Mouse (Mus musculus) kidney, postnatal 0 days (tissue): ENCODE results near the gene Mogat1. TPM values are rescaled to one million over a fixed set of nuclear protein-coding genes. Genes with fewer than 3 reads are reported as not detected.
"Not testable (repeated sequence)": the region's sequence is repeated elsewhere in the genome, so short reads cannot be mapped to it uniquely, and the experiment has no call there.

Experiments used
- ATAC-seq: fragments of 200-750 bp; cut with Nextera tagmentation; replicated peaks from 2 replicates; pipeline ENCODE4 v1.8.0; 2017; ENCODE audit warnings: low read depth, moderate number of reproducible peaks, moderate TSS enrichment, moderate library complexity; ENCODE audit not compliant: low FRiP score
- DNase-seq: peaks from one replicate; pipeline ENCODE4 v3.0.0-alpha.2; 2016; ENCODE audit warnings: low spot score
- H3K27ac ChIP-seq: fragments of 300-500 bp; sonication (generic); 2 replicates; pipeline ENCODE4 v1.5.1; 2014; ENCODE audit warnings: mild to moderate bottlenecking
- H3K27me3 ChIP-seq: fragments of 300-500 bp; sonication (generic); 2 replicates; pipeline ENCODE4 v1.6.1; 2014; ENCODE audit warnings: low read length, mixed read lengths; ENCODE audit not compliant: insufficient read depth
- H3K36me3 ChIP-seq: fragments of 300-500 bp; sonication (generic); 2 replicates; pipeline ENCODE4 v1.6.1; 2014; ENCODE audit warnings: low read length, mixed read lengths; ENCODE audit not compliant: insufficient read depth
- H3K4me1 ChIP-seq: fragments of 300-500 bp; sonication (generic); replicated peaks from 2 replicates; pipeline ENCODE4 v1.6.1; 2014; ENCODE audit warnings: antibody characterized with exemption, low read length, mixed read lengths; ENCODE audit not compliant: insufficient read depth
- H3K4me2 ChIP-seq: fragments of 300-500 bp; sonication (generic); 2 replicates; pipeline ENCODE4 v1.6.1; 2014; ENCODE audit warnings: mild to moderate bottlenecking, low read length, moderate library complexity, mixed read lengths
- H3K4me3 ChIP-seq: fragments of 300-500 bp; sonication (generic); replicated peaks from 2 replicates; pipeline ENCODE4 v1.5.1; 2014; ENCODE audit warnings: low read depth, low read length
- H3K9ac ChIP-seq: fragments of 300-500 bp; sonication (generic); 2 replicates; pipeline ENCODE4 v1.6.1; 2014; ENCODE audit warnings: low read depth, low read length
- H3K9me3 ChIP-seq: fragments of 300-500 bp; sonication (generic); replicated peaks from 2 replicates; pipeline ENCODE4 v1.6.1; 2016; ENCODE audit warnings: low read length, inconsistent platforms, mixed read lengths
- CTCF ChIP-seq: IDR thresholded peaks from 2 replicates; pipeline ENCODE4 v1.5.1; 2016; ENCODE audit warnings: antibody characterized with exemption, low read depth, mild to moderate bottlenecking, moderate library complexity
- WGBS: fragments of 180-500 bp; shearing (Covaris S2); extraction: QIAGEN DNeasy Blood & Tissue Kit; methylation state at CpG from one replicate; pipeline ENCODE4 v1.1.7; 2014; 5-methylcytosine and 5-hydroxymethylcytosine counted together
- polyA plus RNA-seq: library from polyadenylated mRNA; unstranded; fragments of >200 nt; fragmentation: Nextera tagmentation; extraction: Ambion mirVana; gene quantifications from 2 replicates; pipeline ENCODE4 v1.2.1, GENCODE M21; 2015

Mogat1 gene
- polyA plus RNA-seq, 1 experiment from 2014 or later = 2.0 TPM

DNA sequence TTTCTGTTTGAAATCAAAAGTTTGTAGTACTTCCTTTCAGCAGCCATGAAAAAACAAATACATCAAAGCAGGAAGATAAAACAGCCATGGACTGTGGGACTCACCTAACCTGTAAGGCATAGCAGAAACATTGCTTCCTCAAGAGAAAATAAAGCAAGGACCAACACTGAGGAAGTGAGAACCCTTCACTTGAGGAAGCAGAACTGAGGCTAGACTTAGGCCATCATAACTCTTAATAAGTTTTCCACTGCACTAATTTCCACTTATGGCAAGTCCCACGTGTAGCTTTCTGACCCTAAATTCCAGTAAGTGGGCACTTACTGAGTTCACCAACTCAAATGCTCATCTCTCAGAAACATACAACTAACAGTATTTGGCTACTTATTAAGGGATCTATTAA lies 20.6 kb upstream of the Mogat1 start:
- Histone ChIP-seq H3K9me3 (no peaks in the 10 kb centered on the region), H3K9ac (no peak overlapping the region), H3K4me1 (no peaks in the 10 kb centered on the region), H3K4me3 (no peak overlapping the region), H3K27ac (no peak overlapping the region), H3K4me2 (no peak overlapping the region), H3K36me3 (no peaks in the 10 kb centered on the region), H3K27me3 (no peaks in the 10 kb centered on the region)
- TF ChIP-seq CTCF = no peak
- 61% methylated on average over 1 of the region's 1 CpGs for WGBS
- no peak for DNase-seq
- no peak for ATAC-seq

DNA sequence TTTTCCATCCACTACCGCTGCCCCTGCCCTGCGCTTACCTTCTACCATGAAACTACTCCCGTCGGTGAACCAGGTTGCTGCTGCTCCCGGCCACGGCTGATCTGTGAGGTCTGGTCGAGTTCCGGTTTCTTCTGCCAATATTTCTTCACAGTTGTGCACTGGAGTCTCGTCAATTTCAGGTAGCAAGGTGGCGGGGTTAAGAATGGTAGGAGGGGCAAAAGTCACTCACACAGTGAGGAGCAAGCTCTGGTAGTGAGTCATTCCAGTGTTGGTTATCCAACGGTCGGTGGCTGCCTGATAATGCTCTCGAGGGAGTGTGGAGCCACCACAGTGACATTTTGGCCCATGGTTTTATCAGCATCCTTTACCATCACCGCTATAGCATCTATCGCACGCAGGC lies 9.8 kb upstream of the Mogat1 start:
- 91% methylated on average over 16 of the region's 16 CpGs for WGBS
- no peak overlapping the region for H3K4me2 ChIP-seq
- H3K27ac ChIP-seq = no peak overlapping the region
- DNase-seq (no peak), ATAC-seq (no peak)
- H3K36me3 ChIP-seq = no peaks in the 10 kb centered on the region
- no peak overlapping the region for H3K9ac ChIP-seq
- no peak for TF ChIP-seq CTCF
- H3K4me1 ChIP-seq = no peaks in the 10 kb centered on the region
- H3K9me3 ChIP-seq = no peaks in the 10 kb centered on the region
- H3K27me3 ChIP-seq = no peaks in the 10 kb centered on the region
- H3K4me3 ChIP-seq = no peak overlapping the region

GRCm38 (mm10) chr1:78501856-78502255 lies 8.9 kb upstream of the Mogat1 start:
- not testable (repeated sequence) for H3K4me3 ChIP-seq, H3K9me3 ChIP-seq, H3K4me2 ChIP-seq, DNase-seq, H3K4me1 ChIP-seq, H3K27me3 ChIP-seq, H3K9ac ChIP-seq, H3K27ac ChIP-seq, ATAC-seq, H3K36me3 ChIP-seq
- WGBS = 87% methylated on average over 12 of the region's 12 CpGs

GRCm38 (mm10) chr1:78502527-78502926 lies 8.3 kb upstream of the Mogat1 start:
- no peak overlapping the region for H3K27ac ChIP-seq
- H3K27me3 ChIP-seq = no peaks in the 10 kb centered on the region
- ATAC-seq (peak; percentile 91), DNase-seq (no peak)
- H3K4me2 ChIP-seq = no peak overlapping the region
- no peaks in the 10 kb centered on the region for H3K36me3 ChIP-seq
- no peak for TF ChIP-seq CTCF
- no peaks in the 10 kb centered on the region for H3K9me3 ChIP-seq
- H3K9ac ChIP-seq = no peak overlapping the region
- no peaks in the 10 kb centered on the region for H3K4me1 ChIP-seq
- WGBS = 83% methylated on average over 6 of the region's 6 CpGs
- no peak overlapping the region for H3K4me3 ChIP-seq

DNA sequence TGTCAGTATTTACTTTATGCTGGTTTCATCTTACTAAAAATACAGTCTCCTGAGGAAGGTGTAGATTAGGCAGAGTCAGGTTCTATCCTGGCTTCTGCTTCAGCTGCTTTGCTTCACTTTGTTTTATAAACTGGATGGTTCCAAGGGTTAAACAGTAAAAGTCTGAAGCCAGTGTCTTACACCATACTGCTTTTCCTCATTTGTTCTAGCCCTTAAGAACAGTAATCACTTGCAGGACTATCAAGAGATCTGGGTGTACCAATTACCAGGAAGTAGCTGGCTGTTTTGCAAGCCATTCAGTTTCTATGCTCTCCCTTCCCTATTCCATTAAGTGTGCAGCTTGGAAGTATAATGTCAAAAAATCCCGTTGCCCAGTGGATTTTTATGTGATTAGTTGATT lies 3.7 kb upstream of the Mogat1 start:
- Histone ChIP-seq H3K27ac (no peak overlapping the region), H3K9ac (no peak overlapping the region), H3K4me2 (no peak overlapping the region), H3K36me3 (no peaks in the 10 kb centered on the region), H3K27me3 (no peaks in the 10 kb centered on the region), H3K9me3 (no peaks in the 10 kb centered on the region), H3K4me1 (no peaks in the 10 kb centered on the region), H3K4me3 (no peak overlapping the region)
- no peak for TF ChIP-seq CTCF
- WGBS = 47% methylated on average over 1 of the region's 1 CpGs
- DNase-seq = no peak
- no peak for ATAC-seq

DNA sequence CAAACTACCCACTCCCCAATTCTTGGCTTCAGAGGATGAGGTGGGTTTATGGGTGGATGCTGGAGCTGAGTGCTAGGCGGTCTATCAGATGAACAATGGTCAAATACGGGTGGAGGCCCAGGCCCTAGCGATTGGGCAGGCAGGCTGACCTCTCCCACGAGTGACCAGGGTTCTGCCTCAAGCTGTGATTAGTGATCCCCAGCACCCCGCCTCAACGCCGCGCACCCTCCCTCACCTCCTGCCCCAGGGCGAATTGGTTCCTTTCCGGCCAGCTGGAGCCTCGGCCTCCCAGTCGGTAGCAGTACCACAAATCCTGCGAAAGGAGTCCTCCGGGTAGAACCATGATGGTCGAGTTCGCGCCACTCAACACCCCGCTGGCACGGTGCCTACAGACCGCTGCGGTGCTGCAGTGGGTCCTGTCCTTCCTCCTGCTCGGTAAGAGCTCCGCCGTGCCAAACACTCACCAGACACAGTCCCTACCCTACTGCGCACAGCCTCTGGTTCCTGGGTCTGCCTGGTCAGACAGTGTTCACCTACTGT lies 900 bp downstream of the Mogat1 start, which contains the start of gene BC035947:
Gene BC035947 (minus strand): TSS at position 538 of the 540 bp plus-strand sequence.
- WGBS = 4% methylated on average over 25 of the region's 25 CpGs
- ATAC-seq (peak; percentile 63), DNase-seq (no peak)
- no peaks in the 10 kb centered on the region for H3K27me3 ChIP-seq
- no peak for TF ChIP-seq CTCF
- peak within 1 kb of the TSS; percentile 14; the same call in 1 of the 2 replicates for H3K4me3 ChIP-seq
- H3K36me3 ChIP-seq = no peaks in the 10 kb centered on the region
- H3K4me2 ChIP-seq = peak within 1 kb of the TSS; percentile 57
- no peaks in the 10 kb centered on the region for H3K9me3 ChIP-seq
- no peak within 1 kb of the TSS for H3K27ac ChIP-seq
- H3K9ac ChIP-seq = no peak within 1 kb of the TSS
- no peaks in the 10 kb centered on the region for H3K4me1 ChIP-seq

DNA sequence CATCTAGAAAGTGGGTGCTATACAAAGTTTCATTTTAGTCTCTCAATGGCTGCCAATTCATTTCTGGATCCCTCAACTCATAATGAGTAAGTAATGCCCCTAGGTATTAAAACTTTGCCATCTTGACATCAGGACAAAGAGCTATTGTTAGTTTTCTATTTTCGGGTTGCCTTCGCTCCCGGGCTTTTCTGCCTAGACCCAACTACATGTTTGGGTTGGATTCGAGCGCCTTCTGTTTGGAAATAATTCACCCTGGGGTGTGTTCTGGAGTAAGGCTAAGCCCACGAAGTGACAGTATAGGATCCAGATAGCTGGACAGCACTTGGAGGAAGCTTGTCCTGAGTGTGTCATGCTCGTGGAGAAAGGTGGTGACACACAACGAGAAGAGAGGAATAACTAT lies 2.0 kb downstream of the Mogat1 start:
- no peaks in the 10 kb centered on the region for H3K36me3 ChIP-seq
- H3K4me1 ChIP-seq = no peaks in the 10 kb centered on the region
- H3K27me3 ChIP-seq = no peaks in the 10 kb centered on the region
- no peak overlapping the region for H3K9ac ChIP-seq
- no peak for ATAC-seq
- H3K27ac ChIP-seq = no peak overlapping the region
- H3K4me3 ChIP-seq = no peak overlapping the region
- no peaks in the 10 kb centered on the region for H3K9me3 ChIP-seq
- TF ChIP-seq CTCF = no peak
- H3K4me2 ChIP-seq = no peak overlapping the region
- 81% methylated on average over 8 of the region's 8 CpGs for WGBS
- DNase-seq = no peak
